Mouse (Mus musculus) layer of hippocampus, postnatal 14 days (tissue): Measurements from ENCODE around the gene Klhl36. TPM values are rescaled to one million over a fixed set of nuclear protein-coding genes. Genes with fewer than 3 reads are reported as not detected.

Source experiments
- DNase-seq, 2 experiments: peaks; one replicate each; pipeline ENCODE4 v3.0.0; 2021 to 2022; ENCODE audit warnings: low spot score in 2 of 2, mixed read lengths in 1 of 2
- total RNA-seq, 2 experiments: library from RNA; stranded (reverse); gene quantifications; 2 replicates each; pipeline ENCODE4 v1.2.3; 2021

Klhl36 gene
- total RNA-seq, 2 experiments from 2014 or later: 8.2 to 8.4 TPM

DNA sequence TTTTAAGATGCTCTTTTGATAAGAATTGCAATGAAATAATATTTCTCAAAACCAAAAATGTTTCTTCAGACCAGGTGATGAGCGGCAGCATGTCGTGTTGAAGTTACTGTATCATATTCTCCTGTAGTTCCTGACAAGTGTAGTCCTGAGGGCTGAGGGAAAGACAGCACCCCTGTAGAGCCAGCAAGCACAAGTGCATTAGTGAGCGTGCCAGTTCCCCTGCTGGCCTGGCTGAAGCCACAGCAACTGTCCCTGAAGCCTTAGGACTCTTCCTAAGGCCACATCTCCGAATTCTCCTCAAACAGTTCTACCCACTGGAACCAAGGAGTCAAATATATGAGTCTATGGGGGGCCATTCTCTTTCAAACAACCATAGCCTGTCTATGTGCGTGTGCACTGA lies 61.2 kb downstream of the Klhl36 start:
- DNase-seq: no peak

DNA sequence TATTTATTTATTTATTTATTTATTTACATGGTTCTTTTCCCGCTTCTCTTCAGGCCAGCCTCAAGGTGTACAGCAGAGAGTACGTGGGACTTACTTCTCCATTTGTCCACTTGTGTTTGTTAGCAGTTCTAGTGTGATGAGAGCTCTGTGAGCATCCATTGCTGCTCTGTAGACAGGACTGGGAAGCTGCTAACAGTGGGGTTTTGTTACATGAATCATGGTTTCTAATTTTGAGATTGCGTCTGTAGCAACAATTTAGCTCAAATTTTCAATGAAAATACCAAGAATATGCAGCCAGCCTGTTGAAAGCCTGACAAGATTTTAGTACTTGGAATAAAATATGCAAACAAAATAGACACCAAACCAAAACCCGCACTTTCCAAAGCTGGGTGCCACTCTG lies 63.4 kb downstream of the Klhl36 start:
- DNase-seq: peak in 1 of 2 experiments; percentile 49

DNA sequence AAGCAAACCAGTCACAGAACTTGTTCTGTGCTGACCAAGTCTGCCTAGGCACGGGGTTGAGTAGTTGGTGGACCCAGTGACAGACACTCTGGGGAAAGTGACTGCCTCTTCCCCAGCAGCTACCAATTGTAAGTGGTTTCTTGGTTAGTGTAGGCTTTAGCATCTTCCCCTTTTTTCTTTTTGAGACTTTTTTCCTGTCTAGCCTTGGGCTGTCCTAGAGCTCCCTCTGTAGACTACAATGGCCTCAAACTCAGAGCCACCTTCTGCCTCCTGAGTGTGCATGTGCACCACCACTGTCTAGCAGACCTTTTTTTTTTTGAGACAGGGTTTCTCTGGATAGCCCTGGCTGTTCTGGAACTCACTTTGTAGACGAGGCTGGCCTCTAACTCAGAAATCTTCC lies 64.4 kb downstream of the Klhl36 start:
- DNase-seq: no peak

Other genes starting within 250 kb of the Klhl36 start
- under 1 TPM in 1 of 2 experiments, not detected in 1; 0.16 TPM for gene Adad2, start 249.5 kb upstream of the Klhl36 start, total RNA-seq
- 1 to 10 TPM; 2.9 to 3.3 TPM for gene Kcng4, start 226.6 kb upstream of the Klhl36 start, total RNA-seq
- gene Wfdc1, start 195.9 kb upstream of the Klhl36 start, total RNA-seq: 1 to 10 TPM; 6.9 to 8.2 TPM
- gene Atp2c2, start 162.3 kb upstream of the Klhl36 start, total RNA-seq: 1 to 10 TPM; 1.7 to 2.9 TPM
- 10 to 100 TPM; 16.2 to 19.5 TPM for gene Tldc1, start 83.8 kb upstream of the Klhl36 start, total RNA-seq
- 100 to 1,000 TPM; 103 to 114 TPM for gene Cotl1, start 21.7 kb upstream of the Klhl36 start, total RNA-seq
- 10 to 100 TPM; 86.7 to 93.0 TPM for gene Usp10, start 48.1 kb downstream of the Klhl36 start, total RNA-seq
- not detected for gene Gm20388, start 48.6 kb downstream of the Klhl36 start, total RNA-seq
- 1 to 10 TPM; 1.6 to 2.1 TPM for gene Crispld2, start 130.2 kb downstream of the Klhl36 start, total RNA-seq
- gene Zdhhc7, start 239.2 kb downstream of the Klhl36 start, total RNA-seq: 10 to 100 TPM; 39.1 to 42.1 TPM